Mouse (Mus musculus) forebrain, postnatal 0 days (tissue): ENCODE results near the gene Palm2. TPM values are rescaled to one million over a fixed set of nuclear protein-coding genes. Genes with fewer than 3 reads are reported as not detected.

Source experiments
- ATAC-seq: fragments of 200-750 bp; cut with Nextera tagmentation; 2 replicates; pipeline ENCODE4 v1.8.0; 2017; ENCODE audit warnings: mild to moderate bottlenecking, moderate library complexity
- DNase-seq: peaks from one replicate; pipeline ENCODE4 v3.0.0-alpha.2; 2015
- H3K27ac ChIP-seq: fragments of 300-500 bp; sonication (generic); 2 replicates; pipeline ENCODE4 v1.5.1; 2014; ENCODE audit warnings: low read depth, mild to moderate bottlenecking, antibody characterized with exemption, low read length, moderate library complexity, mixed read lengths
- H3K27me3 ChIP-seq: fragments of 300-500 bp; sonication (generic); 2 replicates; pipeline ENCODE4 v1.6.1; 2014; ENCODE audit warnings: mild to moderate bottlenecking, low read length, mixed read lengths; ENCODE audit not compliant: insufficient read depth
- H3K36me3 ChIP-seq: fragments of 300-500 bp; sonication (generic); 2 replicates; pipeline ENCODE4 v1.6.1; 2014; ENCODE audit warnings: mild to moderate bottlenecking, moderate library complexity; ENCODE audit not compliant: insufficient read depth
- H3K4me1 ChIP-seq: fragments of 300-500 bp; sonication (generic); 2 replicates; pipeline ENCODE4 v1.6.1; 2014; ENCODE audit warnings: antibody characterized with exemption; ENCODE audit not compliant: insufficient read depth
- H3K4me2 ChIP-seq: fragments of 300-500 bp; sonication (generic); 2 replicates; pipeline ENCODE4 v1.6.1; 2014; ENCODE audit warnings: low read depth, mild to moderate bottlenecking, moderate library complexity
- H3K4me3 ChIP-seq: fragments of 300-500 bp; sonication (generic); 2 replicates; pipeline ENCODE4 v1.5.1; 2014; ENCODE audit warnings: low read depth, low read length, mixed read lengths
- H3K9ac ChIP-seq: fragments of 300-500 bp; sonication (generic); 2 replicates; pipeline ENCODE4 v1.6.1; 2014; ENCODE audit warnings: mild to moderate bottlenecking
- H3K9me3 ChIP-seq: fragments of 300-500 bp; sonication (generic); 2 replicates; pipeline ENCODE4 v1.6.1; 2016; ENCODE audit warnings: low read length
- CTCF ChIP-seq: sonication (generic); IDR thresholded peaks from 2 replicates; pipeline ENCODE4 v1.5.1; 2016; ENCODE audit warnings: antibody characterized with exemption, control low read depth, low read depth
- WGBS: fragments of 180-500 bp; shearing (Covaris S2); extraction: QIAGEN DNeasy Blood & Tissue Kit; methylation state at CpG from one replicate; pipeline ENCODE4 v1.1.7; 2014; 5-methylcytosine and 5-hydroxymethylcytosine counted together
- polyA plus RNA-seq: library from polyadenylated mRNA; unstranded; fragments of >200 nt; fragmentation: Nextera tagmentation; extraction: Ambion mirVana; gene quantifications from 2 replicates; pipeline ENCODE4 v1.2.1, GENCODE M21; 2015
- total RNA-seq: library from RNA; depleted of rRNA; stranded (reverse); fragments of >200 nt; gene quantifications from 2 replicates; pipeline ENCODE4 v1.2.3, GENCODE M21; 2014

Gene Palm2
- total and polyA plus RNA-seq, 2 experiments from 2014 or later = 16.9 to 21.1 TPM

- DNase-seq (no peak), ATAC-seq (no peak)
- H3K27me3 ChIP-seq = no peaks in the 10 kb centered on the region
- H3K4me3 ChIP-seq = no peak overlapping the region
- no peak for TF ChIP-seq CTCF
- H3K9ac ChIP-seq = no peak overlapping the region
- no peaks in the 10 kb centered on the region for H3K4me1 ChIP-seq
- H3K27ac ChIP-seq = no peak overlapping the region
- WGBS = 94% methylated on average over 5 of the region's 5 CpGs
- no peaks in the 10 kb centered on the region for H3K9me3 ChIP-seq
- no peak overlapping the region for H3K4me2 ChIP-seq
- H3K36me3 ChIP-seq = no peaks in the 10 kb centered on the region
Measured at GRCm38 (mm10) chr4:57735426-57735825, 301.4 kb downstream of the Palm2 start.

DNA sequence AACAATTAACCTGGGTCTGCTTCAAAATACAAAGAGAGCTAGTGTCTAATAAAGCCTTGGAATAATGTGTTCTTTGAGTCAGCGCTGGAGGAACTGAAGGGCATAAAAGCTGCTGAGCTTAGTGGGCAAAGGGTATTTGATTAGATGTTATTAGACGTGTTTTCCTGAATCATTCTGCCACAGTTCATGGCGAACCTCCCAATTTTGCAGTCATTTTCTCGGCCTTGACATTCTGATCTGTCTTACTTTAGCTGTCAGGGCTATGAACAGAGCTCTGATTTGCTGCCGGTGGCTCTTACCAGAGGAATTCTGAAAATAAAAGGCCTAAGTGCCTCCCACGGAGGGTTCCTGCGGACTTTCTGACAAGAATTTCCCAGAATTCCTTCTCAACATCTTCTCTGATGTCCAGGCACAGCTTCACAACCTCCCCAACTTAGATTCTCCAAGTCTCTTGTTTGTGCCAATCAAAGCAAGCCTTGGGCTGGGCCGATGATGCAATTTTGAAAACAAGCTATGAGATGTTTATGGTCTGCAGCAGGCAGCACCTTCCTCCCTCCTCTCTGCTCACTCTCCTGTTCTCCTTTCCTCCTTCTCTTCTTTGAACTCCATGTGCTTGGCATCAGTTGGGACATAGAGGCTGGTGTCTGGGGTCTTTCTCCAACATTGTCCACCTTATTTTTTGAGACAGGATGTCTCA lies 305.0 kb downstream of the Palm2 start:
- ATAC-seq (peak; percentile 65; the same call in 1 of the 2 replicates), DNase-seq (no peak)
- Histone ChIP-seq H3K4me3 (no peak overlapping the region), H3K27me3 (no peaks in the 10 kb centered on the region), H3K4me2 (no peak overlapping the region), H3K27ac (no peak overlapping the region; the same call in 1 of the 2 replicates), H3K4me1 (no peaks in the 10 kb centered on the region), H3K9ac (no peak overlapping the region), H3K9me3 (no peaks in the 10 kb centered on the region), H3K36me3 (no peaks in the 10 kb centered on the region)
- TF ChIP-seq CTCF = no peak
- WGBS = 10% methylated on average over 8 of the region's 8 CpGs

- H3K4me3 ChIP-seq = no peak overlapping the region
- no peak for TF ChIP-seq CTCF
Measured at GRCm38 (mm10) chr4:57743325-57743929, 309.4 kb downstream of the Palm2 start.

GRCm38 (mm10) chr4:57750651-57751050 lies 316.6 kb downstream of the Palm2 start:
- Histone ChIP-seq H3K36me3 (no peaks in the 10 kb centered on the region), H3K4me3 (no peak overlapping the region), H3K27ac (no peak overlapping the region), H3K4me2 (no peak overlapping the region), H3K9ac (no peak overlapping the region), H3K4me1 (no peaks in the 10 kb centered on the region), H3K27me3 (no peaks in the 10 kb centered on the region), H3K9me3 (no peaks in the 10 kb centered on the region)
- DNase-seq (no peak), ATAC-seq (no peak)
- WGBS = 79% methylated on average over 4 of the region's 4 CpGs
- no peak for TF ChIP-seq CTCF

More at GRCm38 (mm10) chr4:57743325-57743929, 309.4 kb downstream of the Palm2 start:
- H3K27ac ChIP-seq = no peak overlapping the region
- no peaks in the 10 kb centered on the region for H3K4me1 ChIP-seq
- H3K4me2 ChIP-seq = no peak overlapping the region
- WGBS = 84% methylated on average over 11 of the region's 11 CpGs
- H3K27me3 ChIP-seq = no peaks in the 10 kb centered on the region
- DNase-seq (no peak), ATAC-seq (no peak)
- no peaks in the 10 kb centered on the region for H3K9me3 ChIP-seq
- no peak overlapping the region for H3K9ac ChIP-seq
- H3K36me3 ChIP-seq = no peaks in the 10 kb centered on the region

GRCm38 (mm10) chr4:57751054-57751453 lies 317.0 kb downstream of the Palm2 start:
- WGBS = 66% methylated on average over 4 of the region's 4 CpGs
- Histone ChIP-seq H3K27me3 (no peaks in the 10 kb centered on the region), H3K9me3 (no peaks in the 10 kb centered on the region), H3K4me2 (no peak overlapping the region), H3K27ac (no peak overlapping the region), H3K36me3 (no peaks in the 10 kb centered on the region), H3K4me3 (no peak overlapping the region), H3K4me1 (no peaks in the 10 kb centered on the region), H3K9ac (no peak overlapping the region)
- no peak for DNase-seq
- TF ChIP-seq CTCF = no peak
- ATAC-seq = no peak

GRCm38 (mm10) chr4:57751566-57751965 lies 317.5 kb downstream of the Palm2 start:
- TF ChIP-seq CTCF = no peak
- Histone ChIP-seq H3K27ac (no peak overlapping the region), H3K4me3 (no peak overlapping the region), H3K36me3 (no peaks in the 10 kb centered on the region), H3K4me2 (no peak overlapping the region), H3K9me3 (no peaks in the 10 kb centered on the region), H3K27me3 (no peaks in the 10 kb centered on the region), H3K4me1 (no peaks in the 10 kb centered on the region), H3K9ac (no peak overlapping the region)
- DNase-seq (no peak), ATAC-seq (no peak)
- WGBS = 93% methylated on average over 11 of the region's 11 CpGs

DNA sequence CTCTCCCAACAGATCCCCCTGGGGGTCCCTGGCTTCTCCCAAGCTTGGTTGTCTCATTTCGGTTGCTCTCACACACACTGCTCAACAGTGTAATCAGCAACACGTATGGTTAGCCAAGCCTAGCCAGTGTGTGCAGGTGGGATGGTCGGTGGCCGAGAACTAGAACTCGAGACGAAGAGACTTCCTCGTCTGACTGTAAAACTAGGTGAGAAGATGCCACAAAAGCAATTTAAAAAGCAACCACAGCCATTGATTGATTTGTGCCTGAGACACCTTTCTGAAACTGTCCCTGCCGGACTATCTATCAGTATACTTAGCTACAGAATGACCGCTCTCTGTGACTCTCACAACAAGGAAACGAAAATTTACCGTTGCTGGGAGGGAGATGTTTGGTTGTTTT lies 321.0 kb downstream of the Palm2 start:
- H3K27me3 ChIP-seq = no peaks in the 10 kb centered on the region
- no peaks in the 10 kb centered on the region for H3K36me3 ChIP-seq
- ATAC-seq (no peak), DNase-seq (no peak)
- no peak for TF ChIP-seq CTCF
- H3K9ac ChIP-seq = no peak overlapping the region
- no peaks in the 10 kb centered on the region for H3K9me3 ChIP-seq
- no peak overlapping the region for H3K4me2 ChIP-seq
- no peak overlapping the region for H3K4me3 ChIP-seq
- H3K4me1 ChIP-seq = no peaks in the 10 kb centered on the region
- whole genome bisulfite sequencing = 91% methylated on average over 11 of the region's 11 CpGs
- H3K27ac ChIP-seq = no peak overlapping the region
